Mouse (Mus musculus) kidney, embryonic 14.5 days (tissue): ENCODE results near the gene Gabarapl1. TPM values are rescaled to one million over a fixed set of nuclear protein-coding genes. Genes with fewer than 3 reads are reported as not detected.

Source experiments
- ATAC-seq: fragments of 200-750 bp; cut with Nextera tagmentation; 2 replicates; pipeline ENCODE4 v1.8.0; 2017; ENCODE audit warnings: moderate number of reproducible peaks, mild to moderate bottlenecking, moderate TSS enrichment, moderate library complexity; ENCODE audit not compliant: low FRiP score, low TSS enrichment
- H3K27ac ChIP-seq: fragments of 300-500 bp; sonication (generic); 2 replicates; pipeline ENCODE4 v1.5.1; 2014; ENCODE audit warnings: low read depth, mild to moderate bottlenecking, low read length, moderate library complexity, mixed read lengths
- H3K27me3 ChIP-seq: fragments of 300-500 bp; sonication (generic); 2 replicates; pipeline ENCODE4 v1.6.1; 2014; ENCODE audit warnings: mild to moderate bottlenecking, low read length; ENCODE audit not compliant: control insufficient read depth, insufficient read depth
- H3K36me3 ChIP-seq: fragments of 300-500 bp; sonication (generic); 2 replicates; pipeline ENCODE4 v1.6.1; 2014; ENCODE audit warnings: low read length, mixed read lengths; ENCODE audit not compliant: control insufficient read depth, insufficient read depth
- H3K4me1 ChIP-seq: fragments of 300-500 bp; sonication (generic); 2 replicates; pipeline ENCODE4 v1.6.1; 2014; ENCODE audit warnings: low read length, mixed read lengths; ENCODE audit not compliant: control insufficient read depth, insufficient read depth
- H3K4me2 ChIP-seq: fragments of 300-500 bp; sonication (generic); replicated peaks from 2 replicates; pipeline ENCODE4 v1.6.1; 2014; ENCODE audit warnings: low read depth, mild to moderate bottlenecking, low read length
- H3K4me3 ChIP-seq: fragments of 300-500 bp; sonication (generic); 2 replicates; pipeline ENCODE4 v1.5.1; 2014; ENCODE audit warnings: mild to moderate bottlenecking, low read length
- H3K9ac ChIP-seq: fragments of 300-500 bp; sonication (generic); 2 replicates; pipeline ENCODE4 v1.6.1; 2014; ENCODE audit warnings: low read depth, mild to moderate bottlenecking, low read length, moderate library complexity
- H3K9me3 ChIP-seq: fragments of 300-500 bp; sonication (generic); 2 replicates; pipeline ENCODE4 v1.6.1; 2016; ENCODE audit warnings: low read length; ENCODE audit not compliant: control insufficient read depth
- WGBS: fragments of 180-500 bp; shearing (Covaris S2); extraction: QIAGEN DNeasy Blood & Tissue Kit; methylation state at CpG from one replicate; pipeline ENCODE4 v1.1.7; 2014; 5-methylcytosine and 5-hydroxymethylcytosine counted together
- polyA plus RNA-seq: library from polyadenylated mRNA; unstranded; fragments of >200 nt; fragmentation: Nextera tagmentation; extraction: Ambion mirVana; gene quantifications from 2 replicates; pipeline ENCODE4 v1.2.1, GENCODE M21; 2014

Gabarapl1 gene
- polyA plus RNA-seq, 1 experiment from 2014 or later = 16.7 TPM

DNA sequence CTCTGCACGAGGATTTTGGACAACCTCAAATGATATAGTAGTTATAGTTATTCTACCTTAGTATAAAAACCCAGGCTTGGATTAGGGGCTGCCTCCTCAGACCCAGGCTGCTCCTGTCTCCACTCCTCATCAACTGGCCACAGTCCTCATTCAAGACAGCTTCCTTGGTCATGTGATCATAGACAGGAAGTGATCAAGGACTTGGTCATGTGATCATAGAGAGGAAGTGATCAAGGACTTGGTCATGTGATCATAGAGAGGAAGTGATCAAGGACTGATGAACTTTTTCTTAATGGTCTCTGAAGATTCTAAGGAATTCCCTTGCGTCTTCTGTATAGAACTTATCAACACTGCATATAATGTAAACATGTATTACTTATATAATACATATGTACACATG, 14.3 kb downstream of the Gabarapl1 start:
- H3K36me3 ChIP-seq = no peaks in the 10 kb centered on the region; the same call in 1 of the 2 replicates
- 87% methylated on average over 2 of the region's 2 CpGs for WGBS
- no peak overlapping the region for H3K4me3 ChIP-seq
- no peak overlapping the region for H3K27ac ChIP-seq
- no peaks in the 10 kb centered on the region for H3K4me1 ChIP-seq
- H3K9me3 ChIP-seq = no peaks in the 10 kb centered on the region
- H3K4me2 ChIP-seq = no peak overlapping the region
- H3K27me3 ChIP-seq = no peaks in the 10 kb centered on the region
- no peak overlapping the region for H3K9ac ChIP-seq
- no peak for ATAC-seq

GRCm38 (mm10) chr6:129548009-129548408, 15.0 kb downstream of the Gabarapl1 start:
- H3K9ac ChIP-seq = no peak overlapping the region
- 67% methylated on average over 3 of the region's 3 CpGs for WGBS
- no peaks in the 10 kb centered on the region for H3K4me1 ChIP-seq
- H3K27me3 ChIP-seq = no peaks in the 10 kb centered on the region
- H3K9me3 ChIP-seq = no peaks in the 10 kb centered on the region
- H3K27ac ChIP-seq = no peak overlapping the region
- no peaks in the 10 kb centered on the region for H3K36me3 ChIP-seq
- no peak for ATAC-seq
- no peak overlapping the region for H3K4me3 ChIP-seq
- H3K4me2 ChIP-seq = no peak overlapping the region

DNA sequence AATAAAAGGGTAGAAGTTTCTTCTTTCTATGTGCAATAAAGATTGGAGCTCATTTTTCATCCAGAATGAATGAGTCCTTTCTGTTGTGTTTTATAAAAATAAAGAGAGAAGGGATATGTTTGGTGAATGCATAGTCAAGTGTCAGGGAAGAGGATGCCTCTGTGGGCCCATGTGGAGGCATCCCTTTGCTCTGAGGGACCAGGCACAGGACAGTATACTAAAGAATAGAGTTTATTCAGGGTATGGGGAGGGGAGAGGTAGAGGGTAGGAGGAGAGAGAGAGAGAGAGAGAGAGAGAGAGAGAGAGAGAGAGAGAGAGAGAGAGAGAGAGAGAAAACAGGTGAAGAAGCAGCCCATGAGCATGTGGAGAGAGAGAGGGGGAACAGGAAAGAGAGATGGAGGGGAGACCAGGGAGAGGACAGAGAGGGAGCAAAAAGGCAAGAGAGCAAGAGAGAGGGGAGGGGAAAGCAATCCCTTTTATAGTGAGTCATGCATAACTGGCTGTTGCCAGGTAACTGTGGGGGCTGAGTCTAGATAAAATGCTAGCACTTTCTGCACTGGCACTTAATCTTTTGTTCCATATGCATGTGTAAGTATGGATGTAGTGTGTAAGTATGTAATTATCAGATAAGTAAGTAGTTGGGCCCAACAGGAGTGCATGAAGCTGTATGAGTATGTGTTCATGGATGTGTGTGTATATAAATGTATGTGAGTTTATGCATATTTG, 24.5 kb downstream of the Gabarapl1 start:
- H3K4me2 ChIP-seq = no peak overlapping the region
- peak; percentile 71; the same call in 1 of the 2 replicates for ATAC-seq
- H3K27ac ChIP-seq = no peak overlapping the region
- no peaks in the 10 kb centered on the region for H3K36me3 ChIP-seq
- no peaks in the 10 kb centered on the region for H3K9me3 ChIP-seq
- 0 out of 2 replicates have a peak, but pooled peaks cover 4% of the 10 kb centered on the region for H3K4me1 ChIP-seq
- H3K4me3 ChIP-seq = no peak overlapping the region
- H3K9ac ChIP-seq = no peak overlapping the region
- no peaks in the 10 kb centered on the region for H3K27me3 ChIP-seq

DNA sequence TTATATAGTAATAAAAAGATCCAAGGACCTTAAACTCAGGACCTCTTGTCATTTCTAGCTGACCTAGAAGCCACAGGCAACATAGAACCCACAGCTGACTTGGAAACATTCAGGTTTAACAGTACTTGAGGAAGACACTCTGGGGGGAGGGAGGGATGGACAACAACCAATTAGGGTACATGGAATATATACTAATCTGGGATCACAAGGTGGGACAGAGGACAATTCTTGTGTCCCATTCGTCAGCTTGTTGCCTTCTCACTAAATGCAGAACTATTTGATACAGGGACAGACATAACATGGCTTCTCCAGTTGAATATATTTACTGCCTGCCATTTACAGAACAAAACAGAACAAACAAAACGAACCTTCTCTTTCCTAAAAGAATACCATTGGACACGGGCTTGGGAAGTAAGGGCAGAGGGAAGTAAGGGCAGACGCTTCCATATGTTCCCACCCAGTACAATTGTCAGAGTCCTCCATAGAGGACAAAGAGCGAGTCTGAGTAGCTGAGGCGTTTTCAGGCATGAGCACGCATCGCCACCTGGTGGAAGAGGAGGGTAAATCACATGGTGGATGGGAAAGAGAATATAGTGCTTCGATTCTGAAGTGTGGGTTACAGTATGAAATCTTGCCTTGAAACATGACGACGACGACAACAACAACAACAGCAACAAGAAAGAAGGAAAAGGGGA, 26.1 kb downstream of the Gabarapl1 start:
- WGBS = 17% methylated on average over 12 of the region's 12 CpGs
- Histone ChIP-seq H3K36me3 (no peaks in the 10 kb centered on the region), H3K4me3 (no peak overlapping the region), H3K27ac (no peak overlapping the region), H3K9ac (no peak overlapping the region), H3K4me2 (no peak overlapping the region), H3K4me1 (0 out of 2 replicates have a peak, but pooled peaks cover 4% of the 10 kb centered on the region), H3K27me3 (no peaks in the 10 kb centered on the region), H3K9me3 (no peaks in the 10 kb centered on the region)
- peak; percentile 86 for ATAC-seq

- Histone ChIP-seq H3K4me1 (0 out of 2 replicates have a peak, but pooled peaks cover 4% of the 10 kb centered on the region), H3K4me2 (no peak overlapping the region), H3K4me3 (no peak overlapping the region), H3K27me3 (no peaks in the 10 kb centered on the region), H3K36me3 (no peaks in the 10 kb centered on the region), H3K9me3 (no peaks in the 10 kb centered on the region), H3K9ac (no peak overlapping the region), H3K27ac (no peak overlapping the region)
- ATAC-seq = no peak; the same call in 1 of the 2 replicates
- WGBS = 56% methylated on average over 4 of the region's 4 CpGs
These were observed 26.7 kb downstream of the Gabarapl1 start for GRCm38 (mm10) chr6:129559641-129560027.

GRCm38 (mm10) chr6:129565257-129565656, 32.3 kb downstream of the Gabarapl1 start:
- no peaks in the 10 kb centered on the region for H3K27me3 ChIP-seq
- no peaks in the 10 kb centered on the region for H3K4me1 ChIP-seq
- H3K9ac ChIP-seq = no peak overlapping the region
- no peaks in the 10 kb centered on the region for H3K36me3 ChIP-seq
- no peaks in the 10 kb centered on the region for H3K9me3 ChIP-seq
- no peak overlapping the region for H3K27ac ChIP-seq
- ATAC-seq = no peak
- H3K4me3 ChIP-seq = no peak overlapping the region
- H3K4me2 ChIP-seq = no peak overlapping the region
- WGBS = 85% methylated on average over 2 of the region's 2 CpGs

DNA sequence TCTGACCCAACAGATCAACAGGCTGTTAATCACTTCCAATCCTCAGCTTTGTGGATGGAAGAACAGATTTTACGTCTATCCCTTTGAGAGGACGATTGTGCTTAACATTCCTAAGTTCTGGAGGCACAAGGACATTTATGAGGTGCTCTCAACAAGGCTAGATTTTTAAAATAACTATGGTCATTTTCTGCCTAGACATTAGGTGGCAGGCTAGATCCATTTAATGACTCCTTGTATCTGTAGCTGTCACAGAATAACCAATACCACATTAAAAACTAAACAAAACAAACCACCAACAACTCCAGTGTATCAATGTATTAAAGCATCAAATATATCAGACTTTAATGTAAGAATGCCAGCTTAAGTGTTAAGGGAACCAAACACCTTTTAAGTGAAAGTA, 42.4 kb downstream of the Gabarapl1 start:
- H3K4me1 ChIP-seq = no peaks in the 10 kb centered on the region
- H3K4me3 ChIP-seq = no peak overlapping the region
- ATAC-seq = no peak
- H3K9ac ChIP-seq = no peak overlapping the region
- no peaks in the 10 kb centered on the region for H3K36me3 ChIP-seq
- H3K4me2 ChIP-seq = no peak overlapping the region
- 22% methylated on average over 2 of the region's 2 CpGs for WGBS
- H3K9me3 ChIP-seq = no peaks in the 10 kb centered on the region
- no peak overlapping the region for H3K27ac ChIP-seq
- no peaks in the 10 kb centered on the region for H3K27me3 ChIP-seq

DNA sequence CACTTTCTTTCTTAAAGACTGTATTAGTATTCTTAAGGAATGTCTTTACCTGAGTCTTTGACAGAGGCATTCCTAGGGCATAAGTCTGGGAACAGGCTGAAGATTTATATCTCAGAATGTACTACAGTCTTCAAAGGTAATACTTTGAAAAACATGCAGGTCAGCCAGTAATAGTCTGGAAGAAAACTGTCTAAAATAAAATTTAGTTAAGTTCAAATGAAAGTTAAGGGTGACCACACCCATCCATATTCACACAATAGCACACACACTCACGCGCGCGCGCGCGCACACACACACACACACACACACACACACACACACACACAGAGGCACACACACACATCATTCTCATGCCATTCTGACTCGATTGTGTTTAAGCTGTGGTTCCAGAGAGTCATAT, 44.6 kb downstream of the Gabarapl1 start, which contains the start of gene Klre1:
Gene Klre1 (plus strand): TSS at position 301 of the 400 bp plus-strand sequence.
- H3K4me3 ChIP-seq = no peak within 1 kb of the TSS
- H3K4me1 ChIP-seq = no peaks in the 10 kb centered on the region
- H3K36me3 ChIP-seq = no peaks in the 10 kb centered on the region
- no peak within 1 kb of the TSS for H3K9ac ChIP-seq
- no peak for ATAC-seq
- H3K4me2 ChIP-seq = no peak within 1 kb of the TSS
- 95% methylated on average over 8 of the region's 8 CpGs for WGBS
- no peaks in the 10 kb centered on the region for H3K27me3 ChIP-seq
- H3K9me3 ChIP-seq = no peaks in the 10 kb centered on the region
- no peak within 1 kb of the TSS for H3K27ac ChIP-seq

DNA sequence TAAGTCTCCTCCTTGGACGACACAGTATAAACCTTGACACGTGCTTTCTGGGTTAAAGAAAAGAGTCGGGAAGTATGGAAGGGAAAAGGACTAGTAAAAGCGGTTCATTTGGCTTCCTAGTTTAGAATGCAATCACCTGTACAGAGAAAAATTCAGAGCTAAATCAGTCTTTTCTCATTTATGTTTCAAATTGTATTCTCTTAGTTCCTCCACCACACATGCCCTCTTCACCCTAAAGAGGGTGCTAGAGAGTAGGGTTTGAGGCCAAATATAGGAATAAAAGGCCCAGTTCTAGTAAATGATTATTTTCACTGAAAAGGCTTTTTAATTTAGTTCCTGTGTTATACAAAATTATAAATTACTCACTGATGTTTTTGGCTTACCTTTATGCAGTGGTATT, 48.3 kb downstream of the Gabarapl1 start:
- Histone ChIP-seq H3K4me2 (no peak overlapping the region), H3K9me3 (no peaks in the 10 kb centered on the region), H3K36me3 (no peaks in the 10 kb centered on the region), H3K9ac (no peak overlapping the region), H3K4me1 (no peaks in the 10 kb centered on the region), H3K4me3 (no peak overlapping the region), H3K27me3 (no peaks in the 10 kb centered on the region), H3K27ac (no peak overlapping the region)
- ATAC-seq = no peak
- 58% methylated on average over 4 of the region's 4 CpGs for WGBS
